Mouse (Mus musculus) kidney, postnatal 4 days (tissue): ENCODE measurements around the gene Grap.
"Not testable (repeated sequence)": the region's sequence is repeated elsewhere in the genome, so short reads cannot be mapped to it uniquely, and the experiment has no call there.

Source experiments
- DNase-seq, 2 experiments: peaks; one replicate each; pipeline ENCODE4 v3.0.0; 2021; ENCODE audit warnings: mixed read lengths in 2 of 2

Grap gene

DNA sequence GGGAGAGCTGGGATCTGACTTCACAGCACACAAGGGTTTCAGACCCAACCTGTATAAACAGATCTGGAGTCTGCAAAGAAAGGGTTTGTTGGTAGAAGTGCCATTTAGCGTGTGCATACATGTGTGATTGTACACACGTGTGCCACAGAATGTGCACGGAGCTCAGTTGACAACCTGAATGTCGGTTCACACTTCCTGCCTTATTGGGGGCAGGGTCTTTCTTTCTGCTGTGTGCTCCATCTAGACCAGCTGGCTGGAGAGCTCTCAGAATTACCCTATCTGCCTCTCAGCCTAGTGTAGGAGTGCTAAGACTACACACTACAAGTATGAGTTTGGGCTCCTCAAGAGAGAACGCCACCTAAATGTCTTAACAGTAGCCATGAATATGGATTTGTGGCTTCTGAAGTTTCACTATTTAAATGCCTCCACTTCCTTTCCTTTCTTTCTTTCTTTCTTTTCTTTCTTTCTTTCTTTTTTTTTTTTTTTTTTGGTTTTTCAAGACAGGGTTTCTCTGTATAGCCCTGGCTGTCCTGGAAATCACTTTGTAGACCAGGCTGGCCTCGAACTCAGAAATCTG is 13.4 kb upstream of the Grap start:
- no peak for DNase-seq

DNA sequence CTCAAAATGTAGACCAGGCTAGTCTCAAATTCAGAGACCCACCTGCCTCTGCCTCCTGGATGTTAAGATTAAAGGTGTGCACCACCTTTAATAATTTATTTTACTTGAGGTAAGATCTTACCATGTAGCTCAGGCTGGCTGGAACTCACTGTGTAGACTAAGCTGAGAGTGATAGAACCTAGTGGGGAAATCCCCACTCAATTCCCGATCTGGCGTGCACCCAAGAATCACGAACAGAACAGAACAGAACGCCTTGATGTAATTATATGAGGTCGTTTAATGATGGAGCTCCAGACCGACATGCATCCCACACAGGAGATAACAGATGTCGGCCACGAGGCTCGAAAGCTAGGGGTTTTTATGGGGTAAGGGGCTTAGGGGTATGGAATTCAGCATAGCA is 12.5 kb upstream of the Grap start:
- DNase-seq = not testable (repeated sequence)

DNA sequence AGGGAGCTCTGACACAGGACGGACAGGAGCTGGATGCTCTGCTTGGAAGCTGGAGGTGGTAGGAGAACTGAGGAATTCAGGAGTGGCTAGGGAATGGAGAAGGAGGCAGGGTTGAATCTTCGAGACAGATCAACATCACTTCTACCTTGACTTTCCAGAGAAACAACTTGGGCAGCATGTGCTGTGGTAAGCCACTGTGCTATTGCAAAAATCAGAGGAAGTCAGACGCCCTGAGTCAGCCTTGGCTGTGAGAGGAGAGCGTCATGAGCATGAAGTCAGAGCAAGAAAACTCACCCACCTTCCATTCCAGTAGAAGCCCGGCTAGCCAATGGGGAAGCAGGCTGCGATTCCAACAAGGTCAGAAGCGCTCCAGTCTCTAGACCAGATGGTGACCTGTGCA is 11.0 kb upstream of the Grap start:
- DNase-seq = no peak

DNA sequence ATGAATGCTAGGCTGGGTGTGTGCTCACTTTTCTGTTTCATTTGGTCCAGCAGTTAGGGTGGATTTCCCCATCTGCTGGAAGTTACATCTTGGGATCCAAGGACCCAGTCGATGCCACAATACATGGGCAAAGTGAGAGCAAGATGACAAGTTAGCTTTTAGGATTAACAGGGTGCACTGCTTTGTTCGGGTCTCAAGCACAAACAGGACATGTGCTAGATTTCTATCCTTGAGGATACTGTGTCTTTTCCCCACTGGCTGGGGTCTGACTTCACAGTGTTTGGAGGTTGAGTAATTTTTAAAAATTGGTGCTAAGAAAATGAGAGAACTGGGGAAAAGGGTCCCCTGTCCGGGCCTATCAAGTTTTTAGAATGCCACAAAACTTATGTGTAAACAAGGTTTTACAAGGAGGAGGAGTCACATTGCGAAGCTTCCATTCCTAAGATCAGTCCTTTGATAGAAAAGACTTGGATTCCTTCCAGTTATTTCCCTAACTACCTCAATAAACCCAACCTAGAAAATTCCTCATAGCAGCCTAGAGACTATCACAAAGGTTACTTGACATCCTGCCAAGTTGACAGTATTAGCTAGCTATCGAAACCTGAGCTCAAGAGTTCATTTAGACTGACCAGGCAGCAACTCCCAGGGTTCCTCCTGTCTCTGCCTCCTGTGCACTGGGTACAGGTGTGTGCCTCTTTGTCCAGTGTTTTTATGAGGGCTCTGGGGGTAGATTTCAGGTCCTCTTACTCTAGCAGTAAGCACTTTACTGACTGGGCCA is 9.7 kb upstream of the Grap start:
- no peak for DNase-seq

DNA sequence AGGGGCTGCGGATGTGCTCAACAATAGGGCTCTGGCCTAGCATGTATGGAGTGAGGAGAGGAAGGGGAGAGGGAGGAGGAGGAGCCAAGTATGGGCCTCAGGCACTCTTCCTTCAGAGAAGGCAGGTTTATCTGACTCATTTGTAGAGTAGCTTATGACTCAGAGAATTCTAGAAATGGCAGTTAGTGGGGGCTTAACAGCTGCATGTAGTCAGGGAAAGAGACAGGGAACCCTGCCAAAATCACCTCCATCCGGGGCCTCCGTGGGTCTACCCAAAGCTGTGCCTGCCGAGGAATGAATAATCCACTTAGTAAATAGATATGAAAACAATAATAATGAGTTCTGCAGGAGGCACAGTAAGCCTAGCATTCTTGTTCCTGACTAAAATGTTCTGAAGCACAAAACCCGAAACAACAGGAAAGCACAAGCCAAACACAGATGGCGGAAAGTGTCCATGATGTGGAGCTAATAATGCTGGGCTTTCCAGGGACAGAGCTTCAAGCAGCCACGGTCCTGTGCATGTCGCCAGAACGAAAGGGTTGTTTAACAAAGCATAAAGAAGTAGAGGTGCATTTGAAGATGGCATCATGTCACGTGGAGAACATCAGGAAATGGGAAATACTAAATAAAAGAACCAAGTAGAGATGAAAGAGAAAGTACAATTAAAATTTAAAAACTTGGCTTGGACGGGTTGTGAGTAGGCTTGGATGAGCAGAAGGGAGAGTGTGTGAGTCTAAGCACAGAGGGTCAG is 8.3 kb upstream of the Grap start:
- DNase-seq = no peak

DNA sequence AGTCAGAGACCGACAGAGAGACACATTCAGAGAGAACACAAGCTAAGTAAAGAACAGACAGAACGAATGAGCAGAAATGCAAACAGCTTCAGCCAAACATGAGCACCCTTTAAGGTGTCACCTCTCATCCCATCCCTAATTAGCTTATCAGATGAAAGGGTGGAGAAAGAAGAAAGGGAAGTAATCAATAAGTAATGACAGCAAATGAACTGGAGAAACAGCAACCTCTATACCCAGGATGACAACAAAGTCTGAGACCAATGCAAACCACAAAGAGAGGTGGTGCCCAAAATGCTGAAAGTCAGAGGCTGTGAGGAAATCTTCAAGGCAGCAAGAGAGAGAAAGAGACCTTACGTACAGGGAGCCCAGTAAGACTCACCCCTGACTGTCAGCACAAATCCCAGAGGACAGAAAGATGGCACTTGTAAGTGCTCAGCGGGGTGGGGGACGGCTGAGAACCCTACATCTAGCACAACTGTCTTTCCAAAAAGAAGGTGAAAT is 7.7 kb upstream of the Grap start:
- no peak for DNase-seq

DNA sequence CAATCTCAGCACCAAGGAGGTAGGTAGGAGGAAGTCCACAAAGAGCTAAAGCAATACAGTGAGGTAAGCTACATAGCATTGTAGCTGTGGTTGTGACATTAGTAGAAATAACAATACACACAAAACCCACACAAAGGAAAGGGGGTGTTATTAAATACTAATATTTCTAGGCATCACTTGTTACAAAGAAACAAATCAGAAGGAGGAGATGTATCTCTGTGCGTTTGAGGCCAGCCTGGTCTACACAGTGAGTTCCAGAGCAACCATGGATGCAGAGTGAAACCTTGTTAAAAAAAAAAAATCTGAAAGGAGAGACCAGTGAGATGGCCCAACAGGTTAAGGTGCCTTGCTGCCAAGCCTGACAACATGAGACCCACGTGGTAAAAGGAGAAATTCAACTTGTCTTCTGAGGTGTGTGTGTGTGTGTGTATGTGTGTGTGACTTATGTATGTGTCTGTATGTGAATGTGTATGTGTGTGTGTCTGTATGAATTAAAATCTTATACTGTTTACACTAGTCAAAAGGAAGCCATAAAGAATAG is 6.5 kb upstream of the Grap start:
- DNase-seq = no peak

DNA sequence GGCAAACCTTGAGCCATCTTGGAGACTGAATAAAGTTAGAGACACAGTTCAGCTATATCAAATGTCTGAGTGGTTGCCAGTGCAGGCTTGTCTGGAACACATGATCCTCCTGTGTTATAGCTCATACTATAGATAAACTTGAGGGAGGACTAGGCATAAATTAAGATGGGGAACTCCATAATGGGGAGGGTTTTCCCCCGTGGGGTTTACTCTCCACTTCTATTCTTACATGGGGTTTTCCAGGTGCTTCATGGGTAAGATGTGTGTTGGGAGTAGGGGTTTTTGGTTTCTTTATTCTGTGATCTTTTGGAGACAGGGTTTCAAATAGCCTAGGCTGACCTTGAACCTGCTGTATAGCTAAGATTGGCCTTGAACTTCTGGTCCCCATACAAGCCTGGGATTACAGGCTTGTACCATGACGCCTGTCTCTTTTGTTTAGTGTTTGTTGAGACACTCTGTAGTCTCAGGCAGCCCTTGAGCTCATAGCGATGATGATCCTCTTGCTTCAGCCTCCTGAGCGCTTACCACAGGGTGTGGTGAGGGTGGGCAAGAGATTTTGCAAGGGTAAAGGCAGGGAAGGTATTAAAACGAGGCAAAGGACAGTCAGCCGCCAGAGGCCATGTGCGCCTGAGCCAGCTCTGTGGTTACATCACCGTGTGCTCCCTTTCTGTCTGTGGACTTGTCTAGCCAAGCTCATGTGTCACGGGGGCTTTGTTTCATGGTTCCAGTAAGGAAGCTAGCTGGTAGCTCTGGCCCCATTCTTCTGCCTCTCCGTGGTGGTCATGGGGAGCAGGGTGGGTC is 5.8 kb upstream of the Grap start:
- DNase-seq = no peak

DNA sequence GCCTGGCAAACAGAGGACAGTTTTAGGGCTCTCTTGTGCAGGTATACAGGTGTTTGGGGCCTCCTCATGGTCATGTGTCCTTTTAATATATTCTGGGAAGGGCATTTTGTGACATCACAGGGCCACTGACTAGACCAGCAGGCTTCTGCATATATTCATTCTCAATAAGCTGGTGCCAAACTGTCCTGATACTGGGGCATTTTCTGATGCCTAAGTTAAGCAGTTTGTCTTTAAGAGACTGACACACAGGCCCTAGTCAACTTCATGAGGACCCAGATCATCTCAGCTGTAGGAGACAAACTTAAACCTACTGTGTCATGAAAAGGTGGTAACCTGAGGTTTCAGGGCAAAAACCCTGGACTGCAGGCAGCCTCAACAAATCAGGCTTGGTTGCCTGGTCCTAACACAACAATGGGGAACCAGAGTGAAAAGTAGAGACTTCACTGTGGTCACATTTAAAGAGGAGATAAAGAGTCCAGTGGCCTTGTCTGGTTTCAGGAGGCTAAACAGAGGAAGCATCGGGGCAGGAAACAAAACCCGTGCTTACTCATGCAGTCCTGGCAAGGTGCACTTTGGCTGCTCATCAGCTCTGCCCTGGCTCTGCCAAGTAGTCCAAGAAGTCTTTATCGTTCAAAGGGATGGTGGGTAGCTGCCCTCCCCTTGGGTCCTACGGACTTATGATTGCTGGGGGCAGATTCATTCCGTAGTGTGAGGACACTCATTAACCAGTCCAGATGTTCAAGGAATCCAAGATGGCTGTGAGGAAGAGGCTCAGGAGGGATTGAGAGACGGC is 4.9 kb upstream of the Grap start:
- peak in 1 of 2 experiments; percentile 38 for DNase-seq

DNA sequence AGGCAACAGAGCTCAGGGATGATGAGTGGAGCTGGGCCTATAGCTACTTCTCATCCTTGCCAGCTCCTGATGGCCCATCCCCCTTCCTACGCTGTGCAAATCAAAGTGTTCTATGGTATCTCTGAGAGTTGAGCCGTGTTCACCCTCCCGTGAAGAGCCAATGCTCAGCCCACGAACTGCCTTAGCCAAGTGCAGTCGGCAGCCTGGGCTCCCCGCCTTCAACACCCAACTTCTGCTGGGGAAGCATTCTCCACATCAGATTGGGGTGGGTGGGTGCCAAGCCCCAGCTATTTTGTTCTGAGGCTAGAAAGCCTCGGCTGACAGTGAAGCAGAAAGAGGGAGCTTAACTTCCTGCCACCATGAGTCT is 4.3 kb upstream of the Grap start:
- DNase-seq = peak in 1 of 2 experiments; percentile 30

DNA sequence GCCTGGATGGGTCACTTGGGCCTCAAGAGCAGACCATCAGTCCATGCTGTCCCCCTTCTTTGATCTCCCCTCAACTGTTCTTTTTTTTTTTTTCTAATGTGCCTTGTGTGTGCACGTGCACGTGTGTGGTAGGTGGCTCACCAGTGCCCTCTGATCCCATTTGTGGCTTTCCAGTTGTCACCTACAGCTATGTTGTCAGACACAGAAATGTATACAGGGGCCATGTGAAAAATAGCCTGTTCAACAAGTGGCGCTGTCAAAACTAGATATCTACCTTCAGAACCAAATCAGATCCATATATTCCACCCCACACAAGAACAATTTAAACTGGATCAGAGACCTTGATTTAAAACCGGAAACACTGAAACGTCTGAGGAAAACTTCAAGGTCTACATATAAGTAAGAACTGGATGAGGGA is 3.9 kb upstream of the Grap start:
- no peak for DNase-seq

DNA sequence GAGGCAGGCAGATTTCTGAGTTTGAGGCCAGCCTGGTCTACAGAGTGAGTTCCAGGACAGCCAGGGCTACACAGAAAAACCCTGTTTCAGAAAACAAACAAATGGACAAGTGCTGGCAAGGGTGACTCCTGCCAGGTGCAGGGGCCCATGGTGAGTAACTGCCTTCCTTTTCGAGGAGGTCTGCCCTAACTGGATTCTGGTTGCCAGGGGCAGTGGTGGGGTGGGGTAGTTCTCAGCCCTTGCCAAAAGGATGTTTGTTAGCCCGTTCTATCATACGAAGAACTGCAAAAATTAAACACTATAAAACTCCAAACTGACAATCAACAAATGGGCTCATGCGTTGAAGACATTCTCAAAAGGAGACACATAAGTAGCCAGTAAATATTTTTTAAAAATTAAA is 3.4 kb upstream of the Grap start:
- DNase-seq = no peak

DNA sequence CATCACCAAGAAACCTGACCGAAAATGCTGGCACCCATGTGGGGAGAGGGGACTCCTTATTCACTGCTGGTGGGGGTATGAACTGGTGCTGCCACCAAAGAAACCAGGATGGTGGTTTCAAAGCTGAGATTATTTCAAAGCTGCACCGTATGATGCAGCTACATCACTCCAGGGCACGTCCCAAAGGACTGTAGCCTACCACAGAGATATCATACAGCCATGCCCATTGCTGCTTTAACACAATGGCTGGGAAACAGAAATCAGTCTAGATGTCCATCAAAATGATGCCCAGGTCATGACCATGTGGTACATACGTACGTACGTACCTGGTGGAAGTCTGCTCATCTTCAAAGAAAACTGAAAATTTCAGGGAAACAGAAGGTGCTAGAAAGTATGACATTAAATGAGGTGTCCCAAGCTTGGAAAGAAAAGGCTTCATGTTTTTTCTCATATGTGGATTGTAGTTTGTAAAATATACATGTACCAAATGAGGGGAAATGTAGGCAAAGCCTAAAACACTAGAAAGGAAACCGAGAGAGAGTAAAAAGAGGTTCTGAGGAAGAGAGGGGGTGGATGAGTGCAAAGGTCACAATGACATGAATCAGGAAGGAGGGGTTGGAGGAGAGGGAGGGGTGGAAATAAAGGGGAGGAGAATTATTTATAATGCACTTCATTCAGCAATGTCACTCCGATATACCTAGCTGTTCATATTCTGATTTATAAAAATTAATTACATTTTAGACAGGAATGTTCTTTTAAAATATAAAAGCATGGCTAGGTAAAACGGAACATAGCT is 2.4 kb upstream of the Grap start:
- DNase-seq = no peak

DNA sequence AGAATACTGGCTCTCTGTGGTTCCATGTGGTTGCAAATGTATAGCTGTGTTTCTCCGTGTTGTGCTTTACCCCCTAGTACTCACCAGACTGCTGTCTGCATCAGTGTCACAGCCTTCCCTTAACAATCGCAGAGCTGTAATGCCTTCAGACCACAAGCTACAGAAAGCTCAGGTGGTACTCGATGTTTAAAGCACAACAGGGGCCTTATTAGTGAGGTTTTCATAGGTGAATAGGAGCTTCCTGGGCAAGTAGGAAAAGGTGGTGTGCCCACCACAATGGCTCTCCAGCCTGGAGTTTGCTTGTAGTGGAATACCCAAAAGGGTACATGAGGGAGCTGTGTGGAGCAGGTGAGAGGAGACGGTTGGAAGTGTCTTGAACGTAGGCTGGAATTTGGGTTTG is 849 bp upstream of the Grap start:
- no peak for DNase-seq

DNA sequence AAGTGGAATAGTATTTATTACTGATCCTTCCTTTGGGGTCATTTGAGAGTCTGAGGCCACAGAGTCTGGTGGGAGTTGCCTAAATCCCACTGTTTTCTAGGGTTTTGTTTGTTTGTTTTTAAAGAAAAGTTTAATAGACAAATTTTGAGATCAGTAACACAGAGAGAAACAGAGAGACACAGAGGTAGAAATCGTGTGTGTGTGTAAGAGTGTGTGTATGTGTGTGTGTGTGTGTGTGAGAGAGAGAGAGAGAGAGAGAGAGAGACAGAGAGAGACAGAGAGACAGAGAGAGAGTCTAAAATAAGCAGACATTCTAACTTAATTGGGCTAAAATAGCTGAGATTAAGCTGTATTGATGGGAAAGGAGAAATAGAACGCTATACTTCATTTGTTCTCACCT is 503 bp downstream of the Grap start:
- no peak for DNase-seq

DNA sequence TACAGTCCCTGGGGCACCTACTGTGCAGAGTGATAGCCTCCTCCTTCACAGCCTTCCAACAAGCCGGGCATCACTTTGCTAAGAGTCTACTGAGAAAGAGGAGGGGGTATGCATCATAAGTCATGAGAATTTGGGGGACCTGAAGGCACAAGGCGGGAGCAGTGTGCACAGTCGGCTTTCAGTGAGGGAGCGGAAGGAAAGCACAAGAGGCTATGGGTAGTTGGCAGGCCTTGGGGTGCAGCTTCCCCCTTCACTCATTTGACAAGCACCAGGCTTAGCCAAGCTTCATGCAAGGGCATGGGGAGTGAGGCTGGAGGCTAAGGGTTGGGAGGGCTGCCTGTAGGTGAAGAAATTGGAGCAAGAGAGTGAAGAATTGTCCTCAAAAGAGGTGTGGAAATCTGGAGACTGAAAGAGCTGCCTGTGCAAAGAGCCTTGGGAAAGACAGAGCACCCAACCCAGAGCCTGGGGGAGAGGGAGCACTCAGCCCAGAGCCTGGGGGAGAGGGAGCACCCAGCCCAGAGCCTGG is 1.8 kb downstream of the Grap start:
- DNase-seq = no peak

DNA sequence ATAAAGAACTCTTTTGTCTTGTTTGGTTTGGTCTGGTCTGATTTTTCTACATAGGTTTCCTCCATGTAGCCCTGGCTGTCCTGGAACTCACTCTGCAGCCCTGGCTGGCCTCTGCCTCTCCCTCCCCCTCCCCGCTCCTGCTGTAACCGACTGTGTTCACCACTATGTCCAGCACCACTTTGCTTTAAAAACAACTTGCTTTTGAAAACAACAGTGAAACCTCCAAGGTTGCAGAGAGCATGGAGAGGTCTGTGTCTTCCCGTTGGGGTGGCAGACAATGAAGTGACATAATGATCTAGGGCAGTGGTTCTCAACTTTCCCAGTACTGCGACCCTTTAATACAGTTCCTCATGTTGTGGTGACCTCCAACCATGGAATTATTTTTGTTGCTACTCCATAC is 2.6 kb downstream of the Grap start:
- DNase-seq = no peak

DNA sequence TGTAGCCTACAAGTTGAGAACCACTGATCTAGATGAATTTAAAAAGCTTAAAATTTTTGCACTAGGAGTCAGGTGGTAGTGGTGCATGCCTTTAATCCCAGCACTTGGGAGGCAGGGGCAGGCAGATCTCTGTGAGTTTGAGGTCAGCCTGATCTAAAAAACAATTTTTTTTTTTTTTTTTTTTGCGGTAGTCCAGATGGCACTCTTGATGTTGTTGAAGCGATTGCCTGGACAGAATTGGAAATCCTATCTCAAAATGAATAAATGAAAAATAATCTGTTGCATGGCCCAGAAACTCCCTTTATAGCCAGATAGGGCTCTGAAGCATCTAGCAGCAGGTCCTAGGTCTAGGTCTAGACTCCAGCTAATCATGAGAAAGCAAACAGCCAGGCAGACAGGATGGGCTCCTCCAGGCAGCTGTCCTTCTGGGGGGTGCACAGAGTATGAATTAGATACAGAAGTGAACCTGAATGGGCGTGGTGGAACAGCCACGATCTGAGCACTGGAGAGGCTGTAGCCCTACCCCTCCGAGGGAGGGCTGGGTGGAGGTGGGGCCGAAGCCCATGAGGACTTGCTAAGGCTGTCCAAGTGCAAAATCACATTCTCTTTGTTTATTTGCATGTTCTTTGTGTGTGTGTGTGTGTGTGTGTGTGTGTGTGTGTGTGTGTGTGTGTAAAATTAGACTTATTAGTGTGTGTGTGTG is 3.2 kb downstream of the Grap start:
- DNase-seq = no peak

DNA sequence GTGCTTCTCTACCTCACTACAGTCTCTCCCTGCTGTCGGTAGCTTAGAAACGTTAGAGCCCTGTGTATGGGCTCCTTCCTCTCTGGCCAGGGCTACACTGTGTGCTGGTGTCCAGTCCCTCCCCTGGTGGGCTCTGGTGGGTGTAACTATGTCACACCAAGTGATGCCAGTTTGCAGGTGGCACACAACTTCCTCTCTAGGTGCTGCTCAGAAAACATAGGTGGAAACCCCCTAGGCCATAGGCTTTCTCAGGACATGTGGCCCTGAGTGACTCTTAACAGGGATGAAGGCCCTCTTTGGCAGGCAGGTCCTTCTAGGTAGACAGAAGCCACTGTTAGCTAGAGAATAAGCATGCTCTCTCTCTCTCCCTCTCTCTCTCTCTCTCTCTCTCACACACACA is 4.4 kb downstream of the Grap start:
- DNase-seq = no peak

DNA sequence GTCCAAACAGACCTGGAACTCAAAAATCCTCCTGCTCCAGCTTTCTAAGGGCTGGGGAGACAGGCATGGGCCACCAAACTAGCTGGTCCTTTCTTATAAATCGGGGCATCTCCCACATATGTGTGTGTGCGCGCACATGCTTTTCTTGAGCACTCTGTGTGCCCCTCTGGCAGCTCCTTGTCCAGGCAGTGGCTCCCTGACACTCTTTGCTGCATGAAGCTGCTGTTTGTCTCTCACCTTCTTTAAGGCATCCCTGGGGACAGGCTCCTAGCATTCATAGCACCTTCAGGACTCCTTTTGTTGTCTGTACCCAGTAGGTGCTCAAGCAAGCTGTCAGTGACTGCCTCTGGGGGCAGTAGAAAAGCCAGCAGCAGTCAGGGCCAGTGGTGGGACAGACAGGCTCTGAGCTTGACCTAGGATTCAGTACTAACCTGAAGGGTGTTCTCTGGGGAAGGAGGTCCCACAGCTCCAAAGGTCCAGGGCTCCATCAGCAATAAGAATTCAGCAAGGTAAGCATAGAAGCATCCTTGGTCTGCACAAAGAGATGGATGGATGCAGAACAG is 5.4 kb downstream of the Grap start:
- DNase-seq = no peak
